1 mouse cellular context compared by ENCODE assay signal in genomic region chr11:101468731-101469130, GRCm38 (mm10).
TF ChIP-seq lines count a peak whose summit lies in the region.

No protein-coding gene starts in this region.

TF ChIP-seq in CH12.LX, 34 proteins besides CTCF, POLR2A, EP300 and RAD21 (continued from another document):
- no peak for TF ChIP-seq ZC3H11A (IDR thresholded peaks at IDR 0.05; ENCODE audit: low read depth, low read length)
- TF ChIP-seq BHLHE40 (IDR thresholded peaks at IDR 0.05; ENCODE audit: low read depth, low read length) = no peak
- no peak for TF ChIP-seq TBP (conservative IDR thresholded peaks at IDR 0.05; ENCODE audit: low read depth, low read length)
- TF ChIP-seq RCOR1 (conservative IDR thresholded peaks at IDR 0.05; ENCODE audit: low read depth, low read length) = no peak
- TF ChIP-seq ZKSCAN1 (IDR thresholded peaks at IDR 0.05; ENCODE audit: borderline replicate concordance, low read depth, low read length) = no peak
- no peak for TF ChIP-seq MEF2A (IDR thresholded peaks at IDR 0.05; ENCODE audit: borderline replicate concordance, low read depth, low read length)
- TF ChIP-seq HCFC1 (IDR thresholded peaks at IDR 0.05; ENCODE audit: low read depth, low read length) = no peak
- TF ChIP-seq POLR2AphosphoS2 (IDR thresholded peaks at IDR 0.05; ENCODE audit: low read depth, low read length) = no peak
- TF ChIP-seq USF1 (IDR thresholded peaks at IDR 0.05; ENCODE audit: low read depth, low read length) = no peak
- TF ChIP-seq PAX5 (IDR thresholded peaks at IDR 0.05; ENCODE audit: low read length) = no peak
- no peak for TF ChIP-seq JUN (IDR thresholded peaks at IDR 0.05; ENCODE audit: insufficient read depth, low read depth, low read length)
- TF ChIP-seq ZMIZ1 (IDR thresholded peaks at IDR 0.05; ENCODE audit: low read depth, low read length) = no peak
- no peak for TF ChIP-seq CHD1 (IDR thresholded peaks at IDR 0.05; ENCODE audit: low read depth, low read length)
- no peak for TF ChIP-seq MAZ (IDR thresholded peaks at IDR 0.05; ENCODE audit: low read depth, low read length)
- no peak for TF ChIP-seq IRF4 (IDR thresholded peaks at IDR 0.05; ENCODE audit: low read depth, low read length)
- TF ChIP-seq SMC3 (IDR thresholded peaks at IDR 0.05; ENCODE audit: low read depth, low read length) = no peak
- no peak for TF ChIP-seq UBTF (IDR thresholded peaks at IDR 0.05; ENCODE audit: low read depth, low read length)
TF ChIP-seq in CH12.LX: peak in this region for 0.
